Comparison of ENCODE assay signal across 8 mouse cellular contexts in genomic region chr15:81587686-81588085, GRCm38 (mm10). TPM values are rescaled to one million over a fixed set of nuclear protein-coding genes. Genes with fewer than 3 reads are reported as not detected.
DNase-seq lines count a peak whose midpoint lies in the region; ATAC-seq and TF ChIP-seq lines count a peak whose summit lies in the region.

No protein-coding gene starts in this region.

- peaks cover 24% of the 10 kb centered on the region for H3K36me3 ChIP-seq in heart, adult 2 months (ENCODE audit: control insufficient read depth, insufficient read depth, low read length)
- peaks cover 47% of the 10 kb centered on the region for H3K36me3 ChIP-seq in E14TG2a.4 (ENCODE audit: insufficient read depth, low read length)
- H3K36me3 ChIP-seq in forebrain, embryonic 15.5 days, result 0 out of 2 replicates have a peak, but pooled peaks cover 4% of the 10 kb centered on the region
- peaks cover 14% of the 10 kb centered on the region for H3K36me3 ChIP-seq in liver, embryonic 14.5 days (replicated peaks; ENCODE audit: control insufficient read depth, insufficient read depth, low read depth)

- no peaks in the 10 kb centered on the region for H3K27me3 ChIP-seq in heart, adult 2 months (ENCODE audit: control insufficient read depth, insufficient read depth, low read length)
- no peaks in the 10 kb centered on the region for H3K27me3 ChIP-seq in E14TG2a.4 (ENCODE audit: insufficient read depth, low read length)
- no peaks in the 10 kb centered on the region for H3K27me3 ChIP-seq in forebrain, embryonic 15.5 days
- H3K27me3 ChIP-seq in liver, embryonic 14.5 days (ENCODE audit: control insufficient read depth, insufficient read depth, low read length), result no peaks in the 10 kb centered on the region

- DNase-seq in heart, adult 2 months, result no peak
- DNase-seq in heart, postnatal 25 days (ENCODE audit: low spot score), result no peak
- DNase-seq in liver, embryonic 14.5 days (ENCODE audit: low read depth in 3 of 3, low spot score in 3 of 3), result no peak
- DNase-seq in urinary bladder, adult 2 months (ENCODE audit: low spot score), result no peak
- no peak for DNase-seq in right cerebral cortex, postnatal 25 days
- DNase-seq in adrenal gland, postnatal 4 days (ENCODE audit: low spot score in 2 of 2), result no peak

- H3K4me1 ChIP-seq in heart, adult 2 months (ENCODE audit: control insufficient read depth, insufficient read depth, low read length), result peaks cover 4% of the 10 kb centered on the region
- H3K4me1 ChIP-seq in E14TG2a.4 (replicated peaks; ENCODE audit: low read depth, low read length), result peaks cover 46% of the 10 kb centered on the region
- H3K4me1 ChIP-seq in forebrain, embryonic 15.5 days, result peaks cover 39% of the 10 kb centered on the region
- H3K4me1 ChIP-seq in liver, embryonic 14.5 days (replicated peaks; ENCODE audit: control insufficient read depth in 2 of 2, insufficient read depth in 2 of 2, low read length in 1 of 2), result peaks cover 6% of the 10 kb centered on the region in 2 experiments

- H3K27ac ChIP-seq in heart, adult 2 months, result peak overlapping the region; percentile 99; the same call in 1 of the 2 replicates
- H3K27ac ChIP-seq in forebrain, embryonic 15.5 days (replicated peaks), result 0 out of 2 replicates have a peak overlapping the region, but pooled peaks have one; percentile 100
- H3K27ac ChIP-seq in liver, embryonic 14.5 days, result peak overlapping the region; percentile 52

- 0 out of 2 replicates have a peak, but pooled peaks cover 1% of the 10 kb centered on the region for H3K79me2 ChIP-seq in heart, adult 2 months (replicated peaks; ENCODE audit: control insufficient read depth, insufficient read depth, low read length)

- 33% methylated on average over 2 of the region's 2 CpGs for WGBS in heart, adult 2 months
- 42% methylated on average over 2 of the region's 2 CpGs for WGBS in forebrain, embryonic 15.5 days
- WGBS in liver, embryonic 14.5 days (ENCODE audit: insufficient replicate concordance), result 50% methylated on average over 2 of the region's 2 CpGs

- no peaks in the 10 kb centered on the region for H3K9me3 ChIP-seq in E14TG2a.4 (ENCODE audit: low read length)
- no peaks in the 10 kb centered on the region for H3K9me3 ChIP-seq in forebrain, embryonic 15.5 days
- H3K9me3 ChIP-seq in liver, embryonic 14.5 days (ENCODE audit: control insufficient read depth, low read length), result no peaks in the 10 kb centered on the region

- peak overlapping the region; percentile 97 for H3K4me3 ChIP-seq in heart, adult 2 months
- peak overlapping the region; percentile 95 for H3K4me3 ChIP-seq in E14TG2a.4 (replicated peaks; ENCODE audit: low read length)
- H3K4me3 ChIP-seq in forebrain, embryonic 15.5 days, result peak overlapping the region; percentile 80
- peak overlapping the region; percentile 46 to 81 for H3K4me3 ChIP-seq in liver, embryonic 14.5 days (ENCODE audit: insufficient read depth in 1 of 2, low read depth in 2 of 2, low read length in 2 of 2)

- intact Hi-C loops in heart, adult 2 months (cut with DNase I), result loop anchor here (1.0 to 2.0 kb wide), 2 partner anchors 19 to 65 kb away; no protein-coding TSS in a partner anchor
- intact Hi-C loops in heart, postnatal 25 days (cut with DNase I), result loop anchor here (5.0 kb wide), 1 partner anchor 185 kb away; the partner anchor contains the start of genes St13 and Xpnpep3

- no peak for TF ChIP-seq EP300 in heart, adult 2 months (IDR thresholded peaks at IDR 0.05; ENCODE audit: insufficient read depth, low read depth, low read length)
- no peak for TF ChIP-seq EP300 in liver, embryonic 14.5 days (IDR thresholded peaks at IDR 0.05; ENCODE audit: low read depth)

- H3K4me2 ChIP-seq in forebrain, embryonic 15.5 days (replicated peaks), result peak overlapping the region; percentile 69
- H3K4me2 ChIP-seq in liver, embryonic 14.5 days (ENCODE audit: low read depth), result peak overlapping the region; percentile 97

- TF ChIP-seq POLR2A in heart, adult 2 months (IDR thresholded peaks at IDR 0.05; ENCODE audit: insufficient read depth, low read depth, low read length), result no peak

- no peak for ATAC-seq in forebrain, embryonic 15.5 days (replicated peaks)
- ATAC-seq in liver, embryonic 14.5 days (ENCODE audit: insufficient read depth), result no peak

- TF ChIP-seq CTCF in heart, adult 2 months (IDR thresholded peaks at IDR 0.05), result no peak
- no peak for TF ChIP-seq CTCF in E14TG2a.4 (conservative IDR thresholded peaks at IDR 0.05; ENCODE audit: low read length)
- TF ChIP-seq CTCF in liver, embryonic 14.5 days (IDR thresholded peaks at IDR 0.05; ENCODE audit: low read depth), result no peak

- H3K9ac ChIP-seq in heart, adult 2 months (ENCODE audit: low read depth, low read length), result peak overlapping the region; percentile 28; the same call in 1 of the 2 replicates
- peak overlapping the region; percentile 98 for H3K9ac ChIP-seq in forebrain, embryonic 15.5 days (replicated peaks)
- peak overlapping the region; percentile 95 for H3K9ac ChIP-seq in liver, embryonic 14.5 days (replicated peaks)

RNA-seq across cellular contexts. Expression of gene Ep300, which starts 2.5 kb away (rescaled TPM):
- 10 to 100 TPM; 37.7 to 49.0 TPM for total RNA-seq in heart, adult 2 months (2021)
- 14.7 and 19.4 TPM in 2 replicates for polyA plus RNA-seq in heart, adult 2 months (2012; rRNA removed)
- total RNA-seq in heart, postnatal 25 days (2021), result 10 to 100 TPM; 35.4 to 51.9 TPM
- polyA plus RNA-seq in forebrain, embryonic 15.5 days (2015; fragmentation: Nextera tagmentation; extraction: Ambion mirVana), result 18.4 and 21.9 TPM in 2 replicates
- 11.0 and 13.4 TPM in 2 replicates for polyA plus RNA-seq in liver, embryonic 14.5 days (2012; rRNA removed)
- polyA plus RNA-seq in liver, embryonic 14.5 days (2014; fragmentation: Nextera tagmentation; extraction: Ambion mirVana), result 6.1 and 7.5 TPM in 2 replicates
- 15.4 and 32.8 TPM in 2 replicates for polyA plus RNA-seq in urinary bladder, adult 2 months (2012; rRNA removed)
- 10 to 100 TPM; 78.9 to 84.0 TPM for total RNA-seq in adrenal gland, postnatal 4 days (2021)

Comparison
In these comparisons a context has a peak if more than half of its experiments do, and no peak if none do; other contexts are left out.
1. H3K9ac ChIP-seq: peak in every context shown above with its lines; median percentile 98 in forebrain, embryonic 15.5 days; 95 in liver, embryonic 14.5 days; 28 in heart, adult 2 months.